Mouse (Mus musculus) CH12.LX (cell line): ENCODE measurements around the gene Inpp5a. TPM values are rescaled to one million over a fixed set of nuclear protein-coding genes. Genes with fewer than 3 reads are reported as not detected.

Experiments used
- DNase-seq: peaks from one replicate; pipeline ENCODE4 v3.0.0-alpha.2; 2013; ENCODE audit errors: extremely low read depth
- H3K27ac ChIP-seq: 2 replicates; pipeline ENCODE4 v1.5.1; 2012; ENCODE audit warnings: low read depth, mild to moderate bottlenecking, control low read depth, moderate library complexity; ENCODE audit not compliant: insufficient read depth
- H3K27me3 ChIP-seq: replicated peaks from 2 replicates; pipeline ENCODE3; 2012; ENCODE audit warnings: inconsistent platforms
- H3K36me3 ChIP-seq, 2 experiments: replicated peaks in 1 of 2; 2 replicates each; pipeline versions ENCODE3 to v1.6.1; 2012; ENCODE audit warnings: inconsistent platforms in 1 of 2, low read length in 1 of 2, mild to moderate bottlenecking in 1 of 2, mixed read lengths in 1 of 2, moderate library complexity in 1 of 2; ENCODE audit not compliant: control insufficient read depth in 1 of 2, insufficient read depth in 1 of 2
- H3K4me1 ChIP-seq, 2 experiments: 2 replicates each; pipeline ENCODE4 v1.6.1; 2012; ENCODE audit warnings: inconsistent platforms in 1 of 2, moderate library complexity in 1 of 2; ENCODE audit not compliant: insufficient read depth in 2 of 2, control insufficient read depth in 1 of 2
- H3K4me2 ChIP-seq: 2 replicates; pipeline ENCODE4 v1.6.1; 2012; ENCODE audit warnings: low read depth, mild to moderate bottlenecking, control low read depth; ENCODE audit not compliant: poor library complexity, insufficient read depth, severe bottlenecking
- H3K4me3 ChIP-seq, 3 experiments: fragments of 150-350 bp in 1 of 3; sonication (generic) in 1 of 3; replicated peaks in 1 of 3; 2 replicates each; pipeline versions ENCODE3 to v1.5.1; 2011 to 2012; ENCODE audit warnings: low read depth in 2 of 3, low read length in 2 of 3, mild to moderate bottlenecking in 2 of 3, moderate library complexity in 2 of 3, control low read depth in 1 of 3, improper control_type of control experiment in 1 of 3, inconsistent platforms in 1 of 3, mixed read lengths in 1 of 3; ENCODE audit not compliant: poor library complexity in 1 of 3
- H3K79me2 ChIP-seq: replicated peaks from 2 replicates; pipeline ENCODE4 v1.6.1; 2012; ENCODE audit warnings: mild to moderate bottlenecking, moderate library complexity; ENCODE audit not compliant: control insufficient read depth, poor library complexity, insufficient read depth, severe bottlenecking; ENCODE audit errors: extremely low read depth
- H3K9ac ChIP-seq: 2 replicates; pipeline ENCODE4 v1.6.1; 2012; ENCODE audit warnings: low read depth, mild to moderate bottlenecking, control low read depth, moderate library complexity; ENCODE audit not compliant: insufficient read depth
- H3K9me3 ChIP-seq: replicated peaks from 2 replicates; pipeline ENCODE3; 2012; ENCODE audit warnings: low read length, inconsistent platforms, mixed read lengths
- CHD1 ChIP-seq: IDR thresholded peaks from 2 replicates; pipeline ENCODE4 v1.6.1; 2012; ENCODE audit warnings: low read depth, low read length, improper control_type of control experiment, inconsistent platforms
- CHD2 ChIP-seq: IDR thresholded peaks from 2 replicates; pipeline ENCODE4 v1.6.1; 2011; ENCODE audit warnings: low read length, improper control_type of control experiment
- CTCF ChIP-seq, 2 experiments: IDR thresholded peaks in 1 of 2; conservative IDR thresholded peaks in 1 of 2; 2 replicates each; pipeline ENCODE4 v1.5.1; 2011 to 2012; ENCODE audit warnings: low read depth in 2 of 2, low read length in 2 of 2, improper control_type of control experiment in 1 of 2, inconsistent platforms in 1 of 2, mild to moderate bottlenecking in 1 of 2, moderate library complexity in 1 of 2
- E2F4 ChIP-seq: IDR thresholded peaks from 2 replicates; pipeline ENCODE4 v1.6.1; 2011; ENCODE audit warnings: low read depth, low read length, improper control_type of control experiment; ENCODE audit not compliant: insufficient replicate concordance
- ETS1 ChIP-seq: conservative IDR thresholded peaks from 2 replicates; pipeline ENCODE4 v1.6.1; 2012; ENCODE audit warnings: low read depth, mild to moderate bottlenecking, inconsistent platforms, low read length, improper control_type of control experiment, moderate library complexity
- GABPA ChIP-seq: IDR thresholded peaks from 2 replicates; pipeline ENCODE4 v1.6.1; 2012; ENCODE audit warnings: low read depth, low read length, improper control_type of control experiment, inconsistent platforms; ENCODE audit not compliant: insufficient replicate concordance
- HCFC1 ChIP-seq: IDR thresholded peaks from 2 replicates; pipeline ENCODE4 v1.6.1; 2012; ENCODE audit warnings: low read depth, mild to moderate bottlenecking, inconsistent platforms, low read length, improper control_type of control experiment
- JUND ChIP-seq: conservative IDR thresholded peaks from 2 replicates; pipeline ENCODE4 v1.6.1; 2011; ENCODE audit warnings: low read depth, low read length, improper control_type of control experiment
- KAT2A ChIP-seq: IDR thresholded peaks from 2 replicates; pipeline ENCODE4 v1.6.1; 2012; ENCODE audit warnings: low read length, improper control_type of control experiment, inconsistent platforms; ENCODE audit not compliant: insufficient replicate concordance
- MAZ ChIP-seq: IDR thresholded peaks from 2 replicates; pipeline ENCODE4 v1.6.1; 2012; ENCODE audit warnings: low read depth, mild to moderate bottlenecking, inconsistent platforms, low read length, improper control_type of control experiment, moderate library complexity
- MEF2A ChIP-seq: IDR thresholded peaks from 2 replicates; pipeline ENCODE4 v1.6.1; 2014; ENCODE audit warnings: low read depth, mild to moderate bottlenecking, inconsistent platforms, low read length, improper control_type of control experiment, borderline replicate concordance
- MYC ChIP-seq: IDR thresholded peaks from 2 replicates; pipeline ENCODE4 v1.6.1; 2011; ENCODE audit warnings: low read depth, mild to moderate bottlenecking, improper control_type of control experiment, low read length
- NELFE ChIP-seq: IDR thresholded peaks from 2 replicates; pipeline ENCODE4 v1.6.1; 2011; ENCODE audit warnings: low read depth, low read length, improper control_type of control experiment
- PAX5 ChIP-seq: IDR thresholded peaks from 2 replicates; pipeline ENCODE4 v1.6.1; 2012; ENCODE audit warnings: low read length, inconsistent platforms, mixed read lengths
- POLR2A ChIP-seq: IDR thresholded peaks from 2 replicates; pipeline ENCODE4 v1.6.1; 2011; ENCODE audit warnings: low read depth, mild to moderate bottlenecking, improper control_type of control experiment, low read length
- POLR2AphosphoS2 ChIP-seq: IDR thresholded peaks from 2 replicates; pipeline ENCODE4 v1.6.1; 2011; ENCODE audit warnings: low read depth, low read length, improper control_type of control experiment
- RAD21 ChIP-seq: IDR thresholded peaks from 2 replicates; pipeline ENCODE4 v1.6.1; 2011; ENCODE audit warnings: low read depth, mild to moderate bottlenecking, low read length, improper control_type of control experiment, moderate library complexity
- RCOR1 ChIP-seq: conservative IDR thresholded peaks from 2 replicates; pipeline ENCODE4 v1.6.1; 2012; ENCODE audit warnings: low read depth, mild to moderate bottlenecking, inconsistent platforms, low read length, improper control_type of control experiment
- SIN3A ChIP-seq: IDR thresholded peaks from 2 replicates; pipeline ENCODE4 v1.6.1; 2012; ENCODE audit warnings: low read length, improper control_type of control experiment, inconsistent platforms
- TBP ChIP-seq: conservative IDR thresholded peaks from 2 replicates; pipeline ENCODE4 v1.6.1; 2011; ENCODE audit warnings: low read depth, low read length, improper control_type of control experiment
- TCF12 ChIP-seq: IDR thresholded peaks from 2 replicates; pipeline ENCODE4 v1.6.1; 2014; ENCODE audit warnings: low read depth, mild to moderate bottlenecking, inconsistent platforms, low read length, improper control_type of control experiment
- UBTF ChIP-seq: IDR thresholded peaks from 2 replicates; pipeline ENCODE4 v1.6.1; 2012; ENCODE audit warnings: low read depth, mild to moderate bottlenecking, inconsistent platforms, low read length, improper control_type of control experiment, moderate library complexity
- USF1 ChIP-seq: IDR thresholded peaks from 2 replicates; pipeline ENCODE4 v1.6.1; 2014; ENCODE audit warnings: low read depth, mild to moderate bottlenecking, inconsistent platforms, low read length, improper control_type of control experiment
- USF2 ChIP-seq: conservative IDR thresholded peaks from 2 replicates; pipeline ENCODE4 v1.6.1; 2011; ENCODE audit warnings: low read depth, low read length, improper control_type of control experiment
- ZNF384 ChIP-seq: IDR thresholded peaks from 2 replicates; pipeline ENCODE4 v1.6.1; 2012; ENCODE audit warnings: low read depth, low read length, improper control_type of control experiment, inconsistent platforms
- dilution Hi-C: fragments of 300-500 bp; cut with MboI; formaldehyde crosslinking; loops from 2 replicates; pipeline ENCODE4 v1.14.3; 2020; ENCODE audit warnings: low sequenced_read_pairs; ENCODE audit not compliant: extremely low pct_unique_long_range_greater_than_20kb, extremely low pct_ligation_motif_present
- in situ Hi-C: fragments of 300-500 bp; cut with MboI; formaldehyde crosslinking; loops from 3 replicates; pipeline ENCODE4 v1.14.3; 2019; ENCODE audit warnings: low sequenced_read_pairs, low pct_ligation_motif_present, low pct_unique_long_range_greater_than_20kb, mixed read lengths
- polyA plus RNA-seq: library from polyadenylated mRNA; unstranded; fragments of >175 nt; gene quantifications from 2 replicates; pipeline ENCODE4 v1.2.1, GENCODE M21; 2012; ENCODE audit warnings: low read depth; ENCODE audit not compliant: insufficient read length
- total RNA-seq, 2 experiments: library from RNA; depleted of rRNA; stranded (reverse); fragments of 300-350 nt in 1 of 2; fragments of >200 nt in 1 of 2; gene quantifications; 2 replicates each; pipeline ENCODE4 v1.2.3; 2012 to 2014

The Inpp5a gene
- total and polyA plus RNA-seq, 3 experiments: 1.7 to 5.4 (median 3.0) TPM

GRCm38 (mm10) chr7:139382796-139383195 lies 6.1 kb upstream of the Inpp5a start:
- dilution Hi-C loops (no loop called here), in situ Hi-C loops (no loop called here)
- no peak for TF ChIP-seq USF1
- TF ChIP-seq CHD2: no peak
- TF ChIP-seq MYC: no peak
- TF ChIP-seq MAZ: no peak
- TF ChIP-seq KAT2A: no peak
- TF ChIP-seq TBP: no peak
- no peak for TF ChIP-seq RAD21
- TF ChIP-seq UBTF: no peak
- no peak for TF ChIP-seq ETS1
- TF ChIP-seq POLR2AphosphoS2: no peak
- no peak for TF ChIP-seq HCFC1
- no peak for TF ChIP-seq RCOR1
- TF ChIP-seq POLR2A: no peak
- no peak for TF ChIP-seq CTCF (conservative IDR thresholded peaks at IDR 0.05 in 1 of 2, IDR thresholded peaks at IDR 0.05 in 1 of 2; ENCODE audit: low read depth in 2 of 2, low read length in 2 of 2)
- TF ChIP-seq ZNF384: no peak
- TF ChIP-seq PAX5: no peak
- TF ChIP-seq CHD1: no peak
- no peak for TF ChIP-seq MEF2A
- TF ChIP-seq GABPA: no peak
- no peak overlapping the region for H3K4me3 ChIP-seq
- H3K79me2 ChIP-seq: no peaks in the 10 kb centered on the region
- H3K27ac ChIP-seq: no peak overlapping the region
- H3K9me3 ChIP-seq: no peaks in the 10 kb centered on the region
- H3K9ac ChIP-seq: no peak overlapping the region
- peaks cover 0 to 9% of the 10 kb centered on the region in 2 experiments; a peak in 2 of 4 replicates for H3K4me1 ChIP-seq
- no peaks in the 10 kb centered on the region for H3K36me3 ChIP-seq
- peaks cover 7% of the 10 kb centered on the region for H3K27me3 ChIP-seq
- DNase-seq: no peak
- no peak overlapping the region for H3K4me2 ChIP-seq

- H3K4me2 ChIP-seq: no peak overlapping the region
- H3K9ac ChIP-seq: no peak overlapping the region
- no peak overlapping the region for H3K27ac ChIP-seq
- in situ Hi-C loops: no loop called here
- peaks cover 7% of the 10 kb centered on the region for H3K27me3 ChIP-seq
- no peak for DNase-seq
- H3K79me2 ChIP-seq: no peaks in the 10 kb centered on the region
- dilution Hi-C loops: no loop called here
- H3K9me3 ChIP-seq: no peaks in the 10 kb centered on the region
- no peak overlapping the region for H3K4me3 ChIP-seq
- H3K4me1 ChIP-seq: peaks cover 0 to 8% of the 10 kb centered on the region in 2 experiments; a peak in 2 of 4 replicates
- TF ChIP-seq HCFC1 (no peak), MEF2A (no peak), E2F4 (no peak), NELFE (no peak), SIN3A (no peak), USF2 (no peak), POLR2A (no peak), JUND (no peak), CHD2 (no peak), CHD1 (no peak), ETS1 (no peak), TCF12 (no peak)
- no peaks in the 10 kb centered on the region for H3K36me3 ChIP-seq
These were observed 4.4 kb upstream of the Inpp5a start for GRCm38 (mm10) chr7:139384500-139384899.
